ENCODE assay signal across 20 mouse cellular contexts in genomic region chr11:51944239-51944638, GRCm38 (mm10). TPM values are rescaled to one million over a fixed set of nuclear protein-coding genes. Genes with fewer than 3 reads are reported as not detected.
DNase-seq lines count a peak whose midpoint lies in the region; TF ChIP-seq lines count a peak whose summit lies in the region.
"Had no signal": no experiment of that assay in that cellular context is flagged by ENCODE, and none has a peak within 500 bp of the region (broad histone marks: within the 10 kb centered on the region; RNA-seq: fewer than 3 reads in every experiment).

No protein-coding gene starts in this region.

- H3K27me3 ChIP-seq in CH12.LX (replicated peaks): peaks cover 54% of the 10 kb centered on the region
- H3K27me3 ChIP-seq: Patski had no signal

- intact Hi-C loops in gastrocnemius, adult 2 months (cut with DNase I): loop anchor here (5.0 kb wide), 1 partner anchor 87 kb away; the partner anchor contains the start of gene Jade2

- H3K9ac ChIP-seq in CH12.LX (ENCODE audit: insufficient read depth, low read depth): no peak overlapping the region
- no peak overlapping the region for H3K9ac ChIP-seq in ES-E14 (ENCODE audit: insufficient read depth, low read depth, low read length, poor library complexity, severe bottlenecking)

- no peak for TF ChIP-seq EP300 in CH12.LX (IDR thresholded peaks at IDR 0.05; ENCODE audit: low read length)

- no peak for DNase-seq in gastrocnemius, adult 2 months
- no peak for DNase-seq in gastrocnemius, postnatal 4 days (ENCODE audit: low spot score in 2 of 2)
- DNase-seq in CH12.LX (ENCODE audit: extremely low read depth) (no peak), ES-E14 (ENCODE audit: low read depth, low spot score) (no peak)
- no peak for DNase-seq in thymus, postnatal 4 days
- DNase-seq in cerebellum, adult 9-10 months: no peak
- DNase-seq: adrenal gland, adult 2 months; adrenal gland, adult 8-10 months; adrenal gland, postnatal 10 days; adrenal gland, postnatal 14 days; adrenal gland, postnatal 25 days; adrenal gland, postnatal 36 days; B cell, adult 2 months; cerebellum, adult 11 months; cerebellum, adult 11-12 months; cerebellum, adult 18-20 months; cerebellum, adult 2 months; cerebellum, adult 8-10 months had no signal

- no peaks in the 10 kb centered on the region for H3K36me3 ChIP-seq in CH12.LX (replicated peaks in 1 of 2; ENCODE audit: control insufficient read depth in 1 of 2, insufficient read depth in 1 of 2, low read length in 1 of 2)
- no peaks in the 10 kb centered on the region for H3K36me3 ChIP-seq in ES-E14 (ENCODE audit: control insufficient read depth, insufficient read depth, low read length, poor library complexity, severe bottlenecking)
- H3K36me3 ChIP-seq: G1E had no signal

- dilution Hi-C loops in CH12.LX (cut with MboI; ENCODE audit: extremely low pct_ligation_motif_present, extremely low pct_unique_long_range_greater_than_20kb, low sequenced_read_pairs): no loop called here

- peak overlapping the region; percentile 89 for H3K27ac ChIP-seq in gastrocnemius, adult 2 months
- H3K27ac ChIP-seq in CH12.LX (ENCODE audit: insufficient read depth, low read depth): no peak overlapping the region
- H3K27ac ChIP-seq in ES-E14 (ENCODE audit: insufficient read depth, low read depth, low read length, poor library complexity, severe bottlenecking): no peak overlapping the region

- H3K4me2 ChIP-seq in CH12.LX (ENCODE audit: insufficient read depth, low read depth, poor library complexity, severe bottlenecking): no peak overlapping the region

- TF ChIP-seq CTCF in gastrocnemius, adult 2 months (IDR thresholded peaks at IDR 0.05): no peak
- no peak for TF ChIP-seq CTCF in CH12.LX (conservative IDR thresholded peaks at IDR 0.05 in 1 of 2, IDR thresholded peaks at IDR 0.05 in 1 of 2; ENCODE audit: low read depth in 2 of 2, low read length in 2 of 2)

- TF ChIP-seq RAD21 in CH12.LX (IDR thresholded peaks at IDR 0.05; ENCODE audit: low read depth, low read length): no peak

- H3K4me3 ChIP-seq in gastrocnemius, adult 2 months: no peak overlapping the region
- H3K4me3 ChIP-seq in CH12.LX (replicated peaks in 1 of 3; ENCODE audit: low read depth in 2 of 3, low read length in 2 of 3, poor library complexity in 1 of 3): no peak overlapping the region
- H3K4me3 ChIP-seq in ES-E14 (ENCODE audit: insufficient read depth in 1 of 2, low read depth in 1 of 2, low read length in 2 of 2, poor library complexity in 1 of 2, severe bottlenecking in 1 of 2): no peak overlapping the region

- H3K9me3 ChIP-seq in CH12.LX (replicated peaks; ENCODE audit: low read length): peaks cover 4% of the 10 kb centered on the region
- H3K9me3 ChIP-seq in ES-E14 (ENCODE audit: control insufficient read depth, insufficient read depth, low read depth, low read length): no peaks in the 10 kb centered on the region
- H3K9me3 ChIP-seq: G1E had no signal

- TF ChIP-seq POLR2A in CH12.LX (IDR thresholded peaks at IDR 0.05; ENCODE audit: low read depth, low read length): no peak

- peaks cover 23 to 49% of the 10 kb centered on the region in 2 experiments for H3K4me1 ChIP-seq in CH12.LX (ENCODE audit: control insufficient read depth in 1 of 2, insufficient read depth in 2 of 2)
- peaks cover 0 to 2% of the 10 kb centered on the region in 2 experiments; a peak in 1 of 4 replicates for H3K4me1 ChIP-seq in ES-E14 (ENCODE audit: control insufficient read depth in 2 of 2, insufficient read depth in 2 of 2, low read length in 2 of 2, poor library complexity in 1 of 2)

- in situ Hi-C loops in CH12.LX (cut with MboI; ENCODE audit: low pct_ligation_motif_present, low pct_unique_long_range_greater_than_20kb, low sequenced_read_pairs) (no loop called here), ES-E14 (cut with MboI; ENCODE audit: low sequenced_read_pairs in 2 of 2, unreplicated experiment in 2 of 2) (no loop called here)

- H3K79me2 ChIP-seq in CH12.LX (replicated peaks; ENCODE audit: control insufficient read depth, extremely low read depth, insufficient read depth, poor library complexity, severe bottlenecking): no peaks in the 10 kb centered on the region

TF ChIP-seq in CH12.LX, 34 proteins besides CTCF, POLR2A, EP300 and RAD21:
- peak; percentile 78 for TF ChIP-seq ZNF384 (IDR thresholded peaks at IDR 0.05; ENCODE audit: low read depth, low read length)
- no peak for TF ChIP-seq ETS1 (conservative IDR thresholded peaks at IDR 0.05; ENCODE audit: low read depth, low read length)

TF ChIP-seq in ES-E14, 5 proteins besides CTCF, POLR2A, EP300 and RAD21:
- TF ChIP-seq ZC3H11A (IDR thresholded peaks at IDR 0.05; ENCODE audit: borderline replicate concordance, low read depth, low read length) (no peak), ZNF384 (IDR thresholded peaks at IDR 0.05; ENCODE audit: low read depth, low read length) (peak; percentile 52; the same call in 1 of the 2 replicates)

RNA-seq across cellular contexts. Expression of gene Cdkn2aipnl, which starts 23.2 kb away (rescaled TPM):
- total RNA-seq in gastrocnemius, adult 2 months (2021): 10 to 100 TPM; 16.9 to 30.0 TPM
- 10 to 100 TPM; 25.7 to 26.7 TPM for total RNA-seq in gastrocnemius, postnatal 4 days (2021)
- total RNA-seq in CH12.LX (2012; rRNA removed): 170 and 172 TPM in 2 replicates
- 256 and 271 TPM in 2 replicates for total RNA-seq in CH12.LX (2014; rRNA removed)
- polyA plus RNA-seq in CH12.LX (2012; ENCODE audit: insufficient read length, low read depth): 200 and 219 TPM in 2 replicates
- 49.4 and 61.7 TPM in 2 replicates for total RNA-seq in ES-E14 (2012; rRNA removed)

RNA-seq across cellular contexts. Expression of gene Ube2b, which starts 56.3 kb away (rescaled TPM):
- 100 to 1,000 TPM; 519 to 559 TPM for total RNA-seq in gastrocnemius, adult 2 months (2021)
- 100 to 1,000 TPM; 190 to 225 TPM for total RNA-seq in gastrocnemius, postnatal 4 days (2021)
- total RNA-seq in CH12.LX (2012; rRNA removed) (70.5 and 76.7 TPM in 2 replicates), CH12.LX (2014; rRNA removed) (230 and 250 TPM in 2 replicates), ES-E14 (2012; rRNA removed) (47.9 and 58.3 TPM in 2 replicates)
- polyA plus RNA-seq in CH12.LX (2012; ENCODE audit: insufficient read length, low read depth): 226 and 278 TPM in 2 replicates

RNA-seq across cellular contexts. Expression of gene Cdkl3, which starts 59.8 kb away (rescaled TPM):
- total RNA-seq in gastrocnemius, adult 2 months (2021): 1 to 10 TPM; 1.5 to 3.2 TPM
- 10 to 100 TPM; 11.1 to 14.0 TPM for total RNA-seq in gastrocnemius, postnatal 4 days (2021)
- total RNA-seq in CH12.LX (2012; rRNA removed): 4.3 and 4.4 TPM in 2 replicates
- 8.2 and 9.7 TPM in 2 replicates for total RNA-seq in CH12.LX (2014; rRNA removed)
- 7.3 and 8.0 TPM in 2 replicates for polyA plus RNA-seq in CH12.LX (2012; ENCODE audit: insufficient read length, low read depth)
- total RNA-seq in ES-E14 (2012; rRNA removed): 3.6 and 4.6 TPM in 2 replicates
